Mouse (Mus musculus): ENCODE results near the gene Ankrd44. TPM values are rescaled to one million over a fixed set of nuclear protein-coding genes. Genes with fewer than 3 reads are reported as not detected.
A peak's percentile ranks its signal among the peaks of the same experiment; 100 is the strongest.

The Ankrd44 gene
- polyA plus RNA-seq, 1 experiment from 2014 or later = 28.9 TPM

- WGBS = 74% methylated on average over 4 of the region's 4 CpGs
- H3K27me3 ChIP-seq (replicated peaks; ENCODE audit: control insufficient read depth, insufficient read depth, low read length) = no peaks in the 10 kb centered on the region
- H3K4me3 ChIP-seq (ENCODE audit: low read depth, low read length) = no peak overlapping the region
- no peaks in the 10 kb centered on the region for H3K4me1 ChIP-seq (ENCODE audit: control insufficient read depth, insufficient read depth, low read length)
- H3K27ac ChIP-seq (replicated peaks; ENCODE audit: low read depth, low read length) = no peak overlapping the region
- no peak overlapping the region for H3K4me2 ChIP-seq (ENCODE audit: low read depth, low read length)
- no peaks in the 10 kb centered on the region for H3K36me3 ChIP-seq (ENCODE audit: control insufficient read depth, insufficient read depth, low read length)
- ATAC-seq (ENCODE audit: low read depth) (no peak), DNase-seq (ENCODE audit: low spot score) (no peak)
- H3K9me3 ChIP-seq (ENCODE audit: control insufficient read depth, low read length) = no peaks in the 10 kb centered on the region
- H3K9ac ChIP-seq (ENCODE audit: low read depth, low read length) = no peak overlapping the region
Observed at GRCm38 (mm10) chr1:54954856-54955255, 28.7 kb upstream of the Ankrd44 start.

- H3K27me3 ChIP-seq (replicated peaks; ENCODE audit: control insufficient read depth, insufficient read depth, low read length) = no peaks in the 10 kb centered on the region
- peak overlapping the region; percentile 28; the same call in 1 of the 2 replicates for H3K27ac ChIP-seq (replicated peaks; ENCODE audit: low read depth, low read length)
- H3K4me2 ChIP-seq (ENCODE audit: low read depth, low read length) = no peak overlapping the region
- peaks cover 6% of the 10 kb centered on the region for H3K4me1 ChIP-seq (ENCODE audit: control insufficient read depth, insufficient read depth, low read length)
- H3K9me3 ChIP-seq (ENCODE audit: control insufficient read depth, low read length) = no peaks in the 10 kb centered on the region
- no peaks in the 10 kb centered on the region for H3K36me3 ChIP-seq (ENCODE audit: control insufficient read depth, insufficient read depth, low read length)
- DNase-seq (ENCODE audit: low spot score) (peak; percentile 81), ATAC-seq (ENCODE audit: low read depth) (no peak)
- no peak overlapping the region for H3K9ac ChIP-seq (ENCODE audit: low read depth, low read length)
- H3K4me3 ChIP-seq (ENCODE audit: low read depth, low read length) = no peak overlapping the region
- WGBS = 34% methylated on average over 3 of the region's 3 CpGs
Observed at GRCm38 (mm10) chr1:54944648-54945047, 18.5 kb upstream of the Ankrd44 start.

- H3K4me3 ChIP-seq (ENCODE audit: low read depth, low read length) = no peak overlapping the region
- WGBS = 87% methylated on average over 3 of the region's 3 CpGs
- H3K4me2 ChIP-seq (ENCODE audit: low read depth, low read length) = no peak overlapping the region
- DNase-seq (ENCODE audit: low spot score) = no peak
- no peak overlapping the region for H3K27ac ChIP-seq (replicated peaks; ENCODE audit: low read depth, low read length)
- no peak overlapping the region for H3K9ac ChIP-seq (ENCODE audit: low read depth, low read length)
- no peaks in the 10 kb centered on the region for H3K27me3 ChIP-seq (replicated peaks; ENCODE audit: control insufficient read depth, insufficient read depth, low read length)
- no peak for ATAC-seq (ENCODE audit: low read depth)
- no peaks in the 10 kb centered on the region for H3K4me1 ChIP-seq (ENCODE audit: control insufficient read depth, insufficient read depth, low read length)
- H3K36me3 ChIP-seq (ENCODE audit: control insufficient read depth, insufficient read depth, low read length) = no peaks in the 10 kb centered on the region
- no peaks in the 10 kb centered on the region for H3K9me3 ChIP-seq (ENCODE audit: control insufficient read depth, low read length)
Observed at GRCm38 (mm10) chr1:54935466-54935865, 9.3 kb upstream of the Ankrd44 start.

DNA sequence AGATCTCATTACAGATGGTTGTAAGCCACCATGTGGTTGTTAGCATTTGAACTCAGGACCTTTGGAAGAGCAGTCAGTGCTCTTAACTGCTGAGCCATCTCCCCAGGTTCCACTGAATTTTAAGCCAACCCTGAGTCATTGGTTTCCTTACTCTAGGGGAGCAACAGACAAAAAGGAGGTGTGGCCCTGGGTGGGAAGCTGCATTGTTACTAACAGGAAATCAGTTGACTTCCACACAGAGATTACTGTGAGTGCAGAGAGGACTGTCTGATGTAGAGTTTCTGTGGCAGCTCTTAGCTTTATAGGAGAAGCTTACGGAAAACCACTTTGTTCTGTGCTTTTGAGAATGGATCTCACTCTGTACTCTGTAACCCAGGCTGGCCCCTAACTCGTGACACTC is 8.7 kb upstream of the Ankrd44 start:
- ATAC-seq (ENCODE audit: low read depth) (no peak), DNase-seq (ENCODE audit: low spot score) (no peak)
- Histone ChIP-seq H3K27ac (replicated peaks; ENCODE audit: low read depth, low read length) (no peak overlapping the region), H3K36me3 (ENCODE audit: control insufficient read depth, insufficient read depth, low read length) (no peaks in the 10 kb centered on the region), H3K4me3 (ENCODE audit: low read depth, low read length) (no peak overlapping the region), H3K27me3 (replicated peaks; ENCODE audit: control insufficient read depth, insufficient read depth, low read length) (no peaks in the 10 kb centered on the region), H3K9ac (ENCODE audit: low read depth, low read length) (no peak overlapping the region), H3K4me1 (ENCODE audit: control insufficient read depth, insufficient read depth, low read length) (no peaks in the 10 kb centered on the region), H3K4me2 (ENCODE audit: low read depth, low read length) (no peak overlapping the region), H3K9me3 (ENCODE audit: control insufficient read depth, low read length) (no peaks in the 10 kb centered on the region)
- 67% methylated on average over 2 of the region's 2 CpGs for WGBS

- Histone ChIP-seq H3K27me3 (replicated peaks; ENCODE audit: control insufficient read depth, insufficient read depth, low read length) (no peaks in the 10 kb centered on the region), H3K27ac (replicated peaks; ENCODE audit: low read depth, low read length) (no peak overlapping the region), H3K4me1 (ENCODE audit: control insufficient read depth, insufficient read depth, low read length) (no peaks in the 10 kb centered on the region), H3K9me3 (ENCODE audit: control insufficient read depth, low read length) (no peaks in the 10 kb centered on the region), H3K9ac (ENCODE audit: low read depth, low read length) (no peak overlapping the region), H3K4me3 (ENCODE audit: low read depth, low read length) (no peak overlapping the region), H3K4me2 (ENCODE audit: low read depth, low read length) (no peak overlapping the region), H3K36me3 (ENCODE audit: control insufficient read depth, insufficient read depth, low read length) (no peaks in the 10 kb centered on the region)
- WGBS = 84% methylated on average over 5 of the region's 5 CpGs
- ATAC-seq (ENCODE audit: low read depth) (no peak), DNase-seq (ENCODE audit: low spot score) (no peak)
Observed at GRCm38 (mm10) chr1:54933646-54934045, 7.5 kb upstream of the Ankrd44 start.

- Histone ChIP-seq H3K4me1 (ENCODE audit: control insufficient read depth, insufficient read depth, low read length) (no peaks in the 10 kb centered on the region), H3K27ac (replicated peaks; ENCODE audit: low read depth, low read length) (no peak overlapping the region), H3K4me3 (ENCODE audit: low read depth, low read length) (no peak overlapping the region), H3K36me3 (ENCODE audit: control insufficient read depth, insufficient read depth, low read length) (no peaks in the 10 kb centered on the region), H3K9ac (ENCODE audit: low read depth, low read length) (no peak overlapping the region), H3K4me2 (ENCODE audit: low read depth, low read length) (no peak overlapping the region), H3K9me3 (ENCODE audit: control insufficient read depth, low read length) (no peaks in the 10 kb centered on the region), H3K27me3 (replicated peaks; ENCODE audit: control insufficient read depth, insufficient read depth, low read length) (no peaks in the 10 kb centered on the region)
- DNase-seq (ENCODE audit: low spot score) (no peak), ATAC-seq (ENCODE audit: low read depth) (no peak)
- 100% methylated on average over 1 of the region's 1 CpGs for WGBS
Observed at GRCm38 (mm10) chr1:54932456-54933115, 6.4 kb upstream of the Ankrd44 start.

GRCm38 (mm10) chr1:54931231-54931630 is 5.0 kb upstream of the Ankrd44 start:
- Histone ChIP-seq H3K4me2 (ENCODE audit: low read depth, low read length) (no peak overlapping the region), H3K4me3 (ENCODE audit: low read depth, low read length) (no peak overlapping the region), H3K27me3 (replicated peaks; ENCODE audit: control insufficient read depth, insufficient read depth, low read length) (no peaks in the 10 kb centered on the region), H3K36me3 (ENCODE audit: control insufficient read depth, insufficient read depth, low read length) (no peaks in the 10 kb centered on the region), H3K9me3 (ENCODE audit: control insufficient read depth, low read length) (no peaks in the 10 kb centered on the region), H3K4me1 (ENCODE audit: control insufficient read depth, insufficient read depth, low read length) (no peaks in the 10 kb centered on the region), H3K27ac (replicated peaks; ENCODE audit: low read depth, low read length) (no peak overlapping the region), H3K9ac (ENCODE audit: low read depth, low read length) (no peak overlapping the region)
- 35% methylated on average over 5 of the region's 5 CpGs for WGBS
- DNase-seq (ENCODE audit: low spot score) = no peak
- no peak for ATAC-seq (ENCODE audit: low read depth)

DNA sequence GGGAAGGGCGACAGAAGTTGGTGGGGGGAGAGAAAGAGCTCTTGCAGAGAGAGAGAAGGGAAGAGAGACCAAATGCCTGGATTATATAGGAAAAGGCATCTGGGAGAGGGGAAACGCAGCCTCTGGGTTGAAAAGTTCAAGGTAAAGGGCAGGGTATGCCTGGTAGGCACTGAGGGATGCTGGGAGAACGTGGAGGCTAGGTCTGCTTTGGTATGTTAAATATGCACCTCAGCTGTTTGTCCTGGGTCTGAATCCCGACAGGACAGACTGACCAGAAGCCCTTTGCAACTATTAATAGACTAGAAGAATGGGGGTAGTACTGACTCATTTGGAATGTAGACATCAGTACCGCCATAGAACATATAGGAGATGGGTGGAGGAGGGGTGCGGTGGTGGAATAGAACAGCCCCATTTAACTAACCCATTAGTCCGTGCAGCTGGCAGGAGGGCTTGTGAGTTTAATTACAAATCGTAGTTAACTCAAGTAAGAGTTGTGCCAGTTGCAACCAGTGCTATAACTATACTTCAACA is 4.5 kb upstream of the Ankrd44 start:
- Histone ChIP-seq H3K9me3 (ENCODE audit: control insufficient read depth, low read length) (no peaks in the 10 kb centered on the region), H3K27ac (replicated peaks; ENCODE audit: low read depth, low read length) (no peak overlapping the region), H3K4me2 (ENCODE audit: low read depth, low read length) (no peak overlapping the region), H3K4me1 (ENCODE audit: control insufficient read depth, insufficient read depth, low read length) (no peaks in the 10 kb centered on the region), H3K27me3 (replicated peaks; ENCODE audit: control insufficient read depth, insufficient read depth, low read length) (no peaks in the 10 kb centered on the region), H3K9ac (ENCODE audit: low read depth, low read length) (no peak overlapping the region), H3K36me3 (ENCODE audit: control insufficient read depth, insufficient read depth, low read length) (no peaks in the 10 kb centered on the region), H3K4me3 (ENCODE audit: low read depth, low read length) (no peak overlapping the region)
- 45% methylated on average over 8 of the region's 8 CpGs for WGBS
- DNase-seq (ENCODE audit: low spot score) = no peak
- ATAC-seq (ENCODE audit: low read depth) = no peak

DNA sequence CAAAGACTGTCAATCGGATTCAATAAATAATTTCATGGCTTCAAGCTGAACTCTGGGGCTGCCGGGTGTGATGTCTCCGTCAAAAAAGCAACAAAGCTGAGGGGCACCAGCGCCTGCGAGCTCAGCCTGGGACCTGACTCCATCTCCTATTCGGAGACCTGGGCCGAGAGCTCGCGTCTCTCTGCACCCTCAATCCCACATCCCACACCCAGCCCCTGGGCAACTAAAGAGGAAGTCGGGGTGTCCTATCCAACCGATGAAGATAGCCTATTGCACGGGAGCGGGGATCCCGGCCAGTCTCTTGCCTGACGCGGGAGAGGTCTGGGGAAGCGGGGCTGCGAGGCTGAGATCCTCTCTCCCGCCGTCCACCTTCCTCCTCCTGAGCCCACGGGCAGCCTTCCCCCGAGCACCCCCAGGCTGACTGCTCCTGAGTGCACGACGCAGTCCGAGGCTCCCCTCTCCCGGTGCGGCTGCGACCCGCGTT is 694 bp downstream of the Ankrd44 start:
- no peaks in the 10 kb centered on the region for H3K36me3 ChIP-seq (ENCODE audit: control insufficient read depth, insufficient read depth, low read length)
- H3K4me3 ChIP-seq (ENCODE audit: low read depth, low read length) = peak overlapping the region; percentile 87
- no peaks in the 10 kb centered on the region for H3K9me3 ChIP-seq (ENCODE audit: control insufficient read depth, low read length)
- peak overlapping the region; percentile 63 for H3K4me2 ChIP-seq (ENCODE audit: low read depth, low read length)
- no peaks in the 10 kb centered on the region for H3K27me3 ChIP-seq (replicated peaks; ENCODE audit: control insufficient read depth, insufficient read depth, low read length)
- H3K9ac ChIP-seq (ENCODE audit: low read depth, low read length) = peak overlapping the region; percentile 87
- ATAC-seq (ENCODE audit: low read depth) (peak; percentile 19; the same call in 1 of the 2 replicates), DNase-seq (ENCODE audit: low spot score) (no peak)
- H3K27ac ChIP-seq (replicated peaks; ENCODE audit: low read depth, low read length) = peak overlapping the region; percentile 81
- WGBS = 1% methylated on average over 11 of the region's 30 CpGs
- peaks cover 19% of the 10 kb centered on the region for H3K4me1 ChIP-seq (ENCODE audit: control insufficient read depth, insufficient read depth, low read length)
